Mouse (Mus musculus) forebrain, embryonic 15.5 days (tissue): ENCODE results near the gene Tmem126b. TPM values are rescaled to one million over a fixed set of nuclear protein-coding genes. Genes with fewer than 3 reads are reported as not detected.

Experiments used
- ATAC-seq: fragments of 200-750 bp; cut with Nextera tagmentation; replicated peaks from 2 replicates; pipeline ENCODE4 v1.8.0; 2017; ENCODE audit warnings: mild to moderate bottlenecking, moderate TSS enrichment, moderate library complexity
- H3K27ac ChIP-seq: fragments of 300-500 bp; sonication (generic); replicated peaks from 2 replicates; pipeline ENCODE4 v1.5.1; 2015; ENCODE audit warnings: mild to moderate bottlenecking, inconsistent platforms
- H3K27me3 ChIP-seq: fragments of 300-500 bp; sonication (generic); 2 replicates; pipeline ENCODE4 v1.6.1; 2015; ENCODE audit warnings: inconsistent platforms
- H3K36me3 ChIP-seq: fragments of 300-500 bp; sonication (generic); 2 replicates; pipeline ENCODE4 v1.6.1; 2015; ENCODE audit warnings: mild to moderate bottlenecking, inconsistent platforms
- H3K4me1 ChIP-seq: fragments of 300-500 bp; sonication (generic); 2 replicates; pipeline ENCODE4 v1.6.1; 2015; ENCODE audit warnings: inconsistent platforms
- H3K4me2 ChIP-seq: fragments of 300-500 bp; sonication (generic); replicated peaks from 2 replicates; pipeline ENCODE4 v1.6.1; 2015; ENCODE audit warnings: mild to moderate bottlenecking, inconsistent platforms
- H3K4me3 ChIP-seq: fragments of 300-500 bp; sonication (generic); 2 replicates; pipeline ENCODE4 v1.5.1; 2015; ENCODE audit warnings: mild to moderate bottlenecking, inconsistent platforms
- H3K9ac ChIP-seq: fragments of 300-500 bp; sonication (generic); replicated peaks from 2 replicates; pipeline ENCODE4 v1.6.1; 2015; ENCODE audit warnings: mild to moderate bottlenecking, inconsistent platforms
- H3K9me3 ChIP-seq: fragments of 300-500 bp; sonication (generic); 2 replicates; pipeline ENCODE4 v1.6.1; 2016; ENCODE audit warnings: inconsistent platforms
- WGBS: fragments of 180-500 bp; shearing (Covaris S2); methylation state at CpG from one replicate; pipeline ENCODE4 v1.1.7; 2015; ENCODE audit warnings: mixed read lengths; 5-methylcytosine and 5-hydroxymethylcytosine counted together
- polyA plus RNA-seq: library from polyadenylated mRNA; unstranded; fragments of >200 nt; fragmentation: Nextera tagmentation; extraction: Ambion mirVana; gene quantifications from 2 replicates; pipeline ENCODE4 v1.2.1, GENCODE M21; 2015

Tmem126b gene
- polyA plus RNA-seq, 1 experiment from 2014 or later = 34.9 TPM

GRCm38 (mm10) chr7:90456149-90456844 lies 19.5 kb downstream of the Tmem126b start:
- WGBS = 38% methylated on average over 7 of the region's 7 CpGs
- Histone ChIP-seq H3K4me2 (peak overlapping the region; percentile 53), H3K27me3 (no peaks in the 10 kb centered on the region), H3K9me3 (no peaks in the 10 kb centered on the region), H3K4me3 (peak overlapping the region; percentile 69), H3K4me1 (peaks cover 19% of the 10 kb centered on the region), H3K27ac (peak overlapping the region; percentile 87), H3K36me3 (peaks cover 25% of the 10 kb centered on the region), H3K9ac (peak overlapping the region; percentile 92)
- no peak for ATAC-seq

- no peaks in the 10 kb centered on the region for H3K9me3 ChIP-seq
- WGBS = 0% methylated on average over 6 of the region's 6 CpGs
- peak overlapping the region; percentile 97 for H3K9ac ChIP-seq
- H3K27ac ChIP-seq = no peak overlapping the region
- H3K4me2 ChIP-seq = peak overlapping the region; percentile 76
- peaks cover 19% of the 10 kb centered on the region for H3K4me1 ChIP-seq
- H3K4me3 ChIP-seq = peak overlapping the region; percentile 67
- H3K36me3 ChIP-seq = peaks cover 9% of the 10 kb centered on the region
- no peak for ATAC-seq
- no peaks in the 10 kb centered on the region for H3K27me3 ChIP-seq
Observed at GRCm38 (mm10) chr7:90444206-90444605, 31.6 kb downstream of the Tmem126b start.

GRCm38 (mm10) chr7:90443101-90444091 lies 32.4 kb downstream of the Tmem126b start:
- peak; percentile 68 for ATAC-seq
- Histone ChIP-seq H3K9ac (peak overlapping the region; percentile 97), H3K27ac (peak overlapping the region; percentile 95), H3K27me3 (no peaks in the 10 kb centered on the region), H3K36me3 (peaks cover 6% of the 10 kb centered on the region; the same call in 1 of the 2 replicates), H3K4me3 (peak overlapping the region; percentile 67), H3K4me2 (peak overlapping the region; percentile 76), H3K9me3 (no peaks in the 10 kb centered on the region), H3K4me1 (peaks cover 19% of the 10 kb centered on the region)
- under 1% methylated on average over 123 of the region's 123 CpGs for WGBS

GRCm38 (mm10) chr7:90442518-90443080 lies 33.2 kb downstream of the Tmem126b start, which contains the start of gene Crebzf:
Gene Crebzf (plus strand): TSS chr7:90442729.
- peak within 1 kb of the TSS; percentile 76 for H3K4me2 ChIP-seq
- peak within 1 kb of the TSS; percentile 97 for H3K9ac ChIP-seq
- ATAC-seq = peak; percentile 97
- WGBS = under 1% methylated on average over 53 of the region's 54 CpGs
- H3K4me3 ChIP-seq = peak within 1 kb of the TSS; percentile 67
- H3K9me3 ChIP-seq = no peaks in the 10 kb centered on the region
- peak within 1 kb of the TSS; percentile 95 for H3K27ac ChIP-seq
- peaks cover 5% of the 10 kb centered on the region; the same call in 1 of the 2 replicates for H3K36me3 ChIP-seq
- H3K4me1 ChIP-seq = peaks cover 16% of the 10 kb centered on the region
- H3K27me3 ChIP-seq = no peaks in the 10 kb centered on the region

GRCm38 (mm10) chr7:90442070-90442469 lies 33.7 kb downstream of the Tmem126b start:
- Histone ChIP-seq H3K9me3 (no peaks in the 10 kb centered on the region), H3K4me3 (peak overlapping the region; percentile 67), H3K4me1 (peaks cover 13% of the 10 kb centered on the region), H3K27ac (peak overlapping the region; percentile 95), H3K4me2 (peak overlapping the region; percentile 76), H3K36me3 (peaks cover under 1% of the 10 kb centered on the region; the same call in 1 of the 2 replicates), H3K27me3 (no peaks in the 10 kb centered on the region), H3K9ac (peak overlapping the region; percentile 97)
- peak; percentile 21 for ATAC-seq
- under 1% methylated on average over 4 of the region's 4 CpGs for WGBS

GRCm38 (mm10) chr7:90440044-90440443 lies 35.8 kb downstream of the Tmem126b start:
- no peaks in the 10 kb centered on the region for H3K36me3 ChIP-seq
- H3K27ac ChIP-seq = no peak overlapping the region
- H3K9ac ChIP-seq = no peak overlapping the region
- no peak overlapping the region for H3K4me3 ChIP-seq
- H3K27me3 ChIP-seq = no peaks in the 10 kb centered on the region
- no peak overlapping the region for H3K4me2 ChIP-seq
- no peaks in the 10 kb centered on the region for H3K9me3 ChIP-seq
- peaks cover 6% of the 10 kb centered on the region for H3K4me1 ChIP-seq
- 89% methylated on average over 4 of the region's 4 CpGs for WGBS
- ATAC-seq = no peak

- H3K4me1 ChIP-seq = peaks cover 2% of the 10 kb centered on the region; the same call in 1 of the 2 replicates
- H3K27ac ChIP-seq = no peak overlapping the region
- H3K4me3 ChIP-seq = no peak overlapping the region
- H3K27me3 ChIP-seq = no peaks in the 10 kb centered on the region
- no peak overlapping the region for H3K4me2 ChIP-seq
- H3K9ac ChIP-seq = no peak overlapping the region
- H3K36me3 ChIP-seq = no peaks in the 10 kb centered on the region
- ATAC-seq = no peak
- no peaks in the 10 kb centered on the region for H3K9me3 ChIP-seq
Observed at GRCm38 (mm10) chr7:90432221-90432620, 43.6 kb downstream of the Tmem126b start.

GRCm38 (mm10) chr7:90427006-90427405 lies 48.8 kb downstream of the Tmem126b start:
- 0 out of 2 replicates have a peak, but pooled peaks have one; percentile 0 for ATAC-seq
- Histone ChIP-seq H3K4me2 (peak overlapping the region; percentile 59), H3K27ac (no peak overlapping the region), H3K36me3 (no peaks in the 10 kb centered on the region), H3K9ac (no peak overlapping the region), H3K4me1 (peaks cover 9% of the 10 kb centered on the region), H3K9me3 (no peaks in the 10 kb centered on the region), H3K27me3 (no peaks in the 10 kb centered on the region), H3K4me3 (peak overlapping the region; percentile 43)
- WGBS = 71% methylated on average over 9 of the region's 9 CpGs

GRCm38 (mm10) chr7:90426020-90427001 lies 49.5 kb downstream of the Tmem126b start, which contains the start of gene Ccdc89:
Gene Ccdc89 (plus strand): TSS chr7:90426577.
- 22% methylated on average over 29 of the region's 29 CpGs for WGBS
- no peaks in the 10 kb centered on the region for H3K9me3 ChIP-seq
- no peaks in the 10 kb centered on the region for H3K36me3 ChIP-seq
- peak within 1 kb of the TSS; percentile 41 for H3K9ac ChIP-seq
- H3K4me1 ChIP-seq = peaks cover 9% of the 10 kb centered on the region
- H3K4me2 ChIP-seq = peak within 1 kb of the TSS; percentile 59
- ATAC-seq = peak; percentile 100
- peak within 1 kb of the TSS; percentile 60 for H3K27ac ChIP-seq
- H3K27me3 ChIP-seq = no peaks in the 10 kb centered on the region
- peak within 1 kb of the TSS; percentile 43 for H3K4me3 ChIP-seq
